Mouse (Mus musculus) kidney, adult 11 months (tissue): Measurements from ENCODE around the gene Psap.
"Not testable (repeated sequence)": the region's sequence is repeated elsewhere in the genome, so short reads cannot be mapped to it uniquely, and the experiment has no call there.

Source experiments
- DNase-seq: peaks from one replicate; pipeline ENCODE4 v3.0.0; 2022

Psap gene

GRCm38 (mm10) chr10:60277207-60278005 lies at the start of gene Psap:
TSS of gene Psap (plus strand) at chr10:60277627.
- DNase-seq: peak; percentile 91

- no peak for DNase-seq
Measured at GRCm38 (mm10) chr10:60227666-60228065, 49.8 kb upstream of the Psap start.

GRCm38 (mm10) chr10:60229113-60229512 lies 48.3 kb upstream of the Psap start:
- DNase-seq: no peak

DNA sequence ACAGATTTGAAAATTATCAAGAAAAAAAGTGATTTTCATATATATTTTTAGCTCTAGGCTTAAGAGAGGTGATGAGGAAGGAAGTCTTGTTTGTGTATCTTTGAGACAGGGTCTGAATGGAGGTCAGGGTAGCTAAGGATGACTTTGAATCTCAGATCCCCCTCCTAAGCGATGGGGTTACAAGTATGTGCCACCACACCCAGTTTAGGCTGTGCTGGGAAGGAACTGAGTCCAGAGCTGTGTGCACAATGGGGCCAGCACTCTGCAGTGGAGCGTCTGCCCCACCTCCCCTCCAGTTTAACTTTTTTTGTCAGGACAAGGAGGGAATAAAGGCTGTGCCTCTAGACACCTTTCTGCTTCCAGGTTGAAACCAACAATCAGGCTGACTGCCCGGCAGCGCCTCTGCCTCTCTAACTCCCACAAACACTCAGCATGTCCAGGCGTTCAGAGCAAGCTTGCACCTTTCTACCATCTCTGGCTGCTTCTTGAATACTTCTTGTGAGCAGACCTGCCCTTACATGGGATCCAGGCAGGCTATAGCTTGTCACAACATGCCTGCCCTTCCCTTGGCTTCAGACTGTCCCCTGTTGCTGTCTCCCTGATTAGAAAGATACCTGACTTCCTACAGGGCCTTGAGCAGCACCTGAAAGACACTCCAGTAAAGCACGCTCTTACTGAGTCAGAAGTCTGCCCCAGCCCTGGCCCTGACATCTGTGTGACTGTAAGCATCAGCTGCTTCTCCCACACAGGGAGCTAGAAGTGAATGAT lies 46.9 kb upstream of the Psap start:
- no peak for DNase-seq

GRCm38 (mm10) chr10:60234006-60234405 lies 43.4 kb upstream of the Psap start:
- no peak for DNase-seq

- DNase-seq: not testable (repeated sequence)
Measured at GRCm38 (mm10) chr10:60235876-60236275, 41.6 kb upstream of the Psap start.

GRCm38 (mm10) chr10:60237475-60238154 lies 39.8 kb upstream of the Psap start:
- peak; percentile 60 for DNase-seq

- DNase-seq: no peak
Measured at GRCm38 (mm10) chr10:60240416-60240815, 37.0 kb upstream of the Psap start.

DNA sequence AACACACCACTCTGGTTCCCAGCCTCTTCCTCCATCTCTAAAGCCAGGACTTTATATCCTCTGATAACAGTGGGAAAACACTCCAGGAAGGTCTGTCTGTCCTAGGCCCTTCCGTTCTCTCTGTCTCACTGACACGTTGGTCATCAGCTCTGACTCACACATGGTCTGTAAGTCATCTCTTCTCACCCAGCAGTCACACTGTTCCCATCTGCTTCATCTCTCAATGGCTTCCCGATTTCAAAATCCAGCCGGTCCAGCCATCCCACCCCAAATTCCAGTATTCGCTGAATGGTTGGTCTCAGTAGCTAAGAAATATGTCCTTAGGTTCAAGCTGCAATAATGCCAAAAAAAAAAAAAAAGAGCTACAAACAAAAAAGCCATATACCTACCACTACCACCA lies 33.5 kb upstream of the Psap start:
- DNase-seq: no peak

- peak; percentile 89 for DNase-seq
Measured at GRCm38 (mm10) chr10:60245041-60245440, 32.4 kb upstream of the Psap start.

DNA sequence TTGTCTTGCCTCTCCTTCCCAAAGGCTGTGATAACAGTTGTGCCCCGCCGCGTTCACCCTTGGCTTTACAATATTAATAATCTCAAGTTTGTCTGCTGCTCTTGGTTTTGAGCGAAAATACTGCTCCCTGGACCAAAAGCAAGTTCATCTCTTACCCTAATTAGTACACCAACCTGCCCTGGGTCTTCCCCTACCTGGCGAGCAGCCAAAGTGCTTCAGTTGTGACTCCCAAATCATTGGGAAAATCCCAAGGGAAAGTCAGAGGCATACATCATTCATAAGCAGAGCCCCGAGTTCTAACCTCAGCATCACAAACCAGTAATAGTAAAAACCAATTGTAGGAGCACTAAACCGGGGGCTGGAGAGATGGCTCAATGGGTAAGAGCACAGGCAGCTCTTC lies 31.8 kb upstream of the Psap start:
- DNase-seq: no peak

DNA sequence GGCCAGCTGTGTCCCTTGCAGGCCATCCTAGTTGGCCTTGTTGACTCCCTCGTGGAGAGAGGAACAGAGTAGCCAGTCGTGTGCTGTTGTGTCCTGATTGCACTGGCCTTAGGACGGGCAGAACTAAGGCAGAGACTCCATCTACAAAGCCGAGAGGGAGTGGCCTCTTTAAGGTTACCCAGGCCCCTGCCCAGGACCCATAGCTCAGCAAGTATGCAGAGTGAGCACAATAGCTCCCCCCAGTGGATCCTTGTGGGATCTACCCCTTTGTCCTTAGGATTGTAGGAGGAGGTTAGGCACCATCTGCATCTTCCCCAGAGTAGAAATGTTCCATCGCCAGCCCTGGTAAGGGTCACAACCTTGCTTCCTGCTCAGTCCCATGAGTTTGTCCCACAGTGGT lies 30.9 kb upstream of the Psap start:
- no peak for DNase-seq

DNA sequence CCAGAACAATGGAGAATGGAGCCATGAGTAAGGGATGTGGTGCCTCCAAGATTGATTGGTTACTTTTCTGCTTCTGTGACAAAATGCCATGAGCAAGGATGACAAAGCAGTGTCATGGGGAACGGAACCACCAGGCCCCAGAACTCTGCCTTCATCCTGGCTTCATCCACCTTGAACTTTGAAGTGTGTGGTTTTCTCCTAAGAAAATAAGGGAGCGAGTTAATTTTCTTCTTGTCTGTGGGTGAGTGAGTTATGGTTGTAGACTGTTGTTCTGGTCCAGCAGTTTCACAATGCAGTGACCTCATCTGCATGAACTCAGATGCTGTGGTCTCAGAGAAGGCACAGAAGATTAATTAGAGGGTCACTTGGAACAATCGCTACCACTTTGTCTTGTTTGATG lies 29.1 kb upstream of the Psap start:
- peak; percentile 52 for DNase-seq

- peak; percentile 78 for DNase-seq
Measured at GRCm38 (mm10) chr10:60250426-60250965, 26.9 kb upstream of the Psap start.

DNA sequence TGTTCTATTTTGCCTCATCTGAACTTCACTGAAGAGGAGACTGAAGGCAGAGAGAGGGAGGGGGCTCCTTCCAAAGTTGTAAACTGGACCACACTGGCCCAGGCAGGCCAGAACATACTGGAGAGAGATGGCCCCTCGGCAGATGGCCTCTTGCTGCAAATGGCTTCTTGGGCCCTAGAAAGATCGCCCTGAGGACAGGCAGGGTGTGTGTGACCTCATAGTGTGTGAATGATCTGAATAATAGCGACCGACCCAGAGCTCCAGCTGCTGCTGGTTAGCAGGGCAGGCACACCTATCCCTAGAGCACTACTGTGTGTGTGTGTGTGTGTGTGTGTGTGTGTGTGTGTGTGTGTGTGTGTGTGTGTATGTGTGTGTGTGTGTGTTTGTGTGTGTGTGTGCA lies 25.2 kb upstream of the Psap start:
- DNase-seq: no peak

DNA sequence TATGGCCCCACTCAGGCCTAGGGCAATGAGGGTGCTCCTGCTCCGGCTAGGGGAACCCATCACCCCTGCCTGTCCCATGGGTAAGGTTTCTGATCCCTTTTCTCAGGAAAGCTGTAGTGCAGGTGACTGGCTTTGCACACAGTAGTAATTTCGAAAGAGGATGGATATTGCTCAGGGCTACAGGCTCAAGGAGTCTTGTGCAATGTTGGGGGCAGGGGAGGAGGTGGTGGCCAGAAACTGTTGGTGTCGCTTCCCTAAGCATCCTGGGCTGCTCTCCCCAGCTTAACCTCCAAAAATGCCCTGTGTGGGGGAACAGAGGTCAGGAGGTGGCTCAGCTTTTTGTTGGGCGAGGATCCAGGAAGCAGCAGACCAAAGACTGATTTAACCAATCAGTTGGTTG lies 24.8 kb upstream of the Psap start:
- DNase-seq: no peak

DNA sequence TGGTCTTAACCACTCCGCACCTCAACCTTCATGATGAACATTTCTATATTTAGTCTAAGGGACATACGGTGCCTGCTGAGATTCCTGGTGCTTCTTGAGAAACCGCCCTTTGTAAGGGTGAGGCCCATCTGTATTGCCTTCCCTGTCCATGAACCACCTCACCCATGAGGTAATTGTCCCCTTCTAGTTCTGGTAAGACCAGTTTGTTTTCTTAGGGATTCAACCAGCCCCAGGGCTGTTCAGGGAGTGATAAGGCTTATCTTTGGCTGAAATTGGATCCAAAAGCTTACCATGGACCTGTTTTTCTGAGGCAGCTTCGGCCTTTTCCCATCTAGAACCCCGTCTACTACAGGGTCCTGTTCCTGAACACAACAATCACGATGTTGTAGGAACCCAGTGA lies 21.3 kb upstream of the Psap start:
- DNase-seq: no peak

- no peak for DNase-seq
Measured at GRCm38 (mm10) chr10:60257261-60257825, 20.1 kb upstream of the Psap start.

DNA sequence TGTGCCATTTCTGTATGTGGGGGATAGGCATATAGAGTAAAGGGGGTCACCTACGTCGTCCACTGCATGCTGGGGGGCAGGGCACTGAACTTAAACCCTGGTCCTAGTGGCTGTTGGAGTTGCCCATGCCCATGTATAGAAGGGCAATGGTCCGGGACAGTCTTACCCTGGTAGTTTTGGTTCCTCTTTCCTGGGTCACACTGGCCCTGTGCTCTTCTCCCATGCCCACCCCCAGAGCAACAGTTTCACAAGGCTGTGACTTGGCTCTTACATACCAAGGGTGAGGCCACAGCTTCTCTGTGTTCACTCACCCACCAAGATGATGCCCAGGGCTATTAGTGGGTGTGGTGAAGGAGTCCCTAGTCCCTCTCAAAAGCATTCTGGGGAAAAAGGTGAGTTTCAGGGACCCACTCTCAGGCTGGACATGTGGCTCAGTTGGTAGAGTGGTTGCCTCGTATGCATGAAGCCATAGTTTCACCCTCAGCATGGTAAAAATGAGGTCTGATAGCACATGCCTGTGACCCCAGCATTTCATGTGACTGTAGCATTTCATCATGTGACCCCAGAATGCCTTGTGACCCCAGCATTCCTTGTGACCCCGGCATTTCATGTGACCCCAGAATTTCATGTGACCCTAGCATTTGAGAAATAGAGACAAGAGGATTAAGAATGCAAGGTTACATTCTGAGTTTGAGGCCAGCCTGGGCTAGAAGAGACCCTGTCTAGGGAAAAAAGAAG lies 16.7 kb upstream of the Psap start:
- DNase-seq: no peak

DNA sequence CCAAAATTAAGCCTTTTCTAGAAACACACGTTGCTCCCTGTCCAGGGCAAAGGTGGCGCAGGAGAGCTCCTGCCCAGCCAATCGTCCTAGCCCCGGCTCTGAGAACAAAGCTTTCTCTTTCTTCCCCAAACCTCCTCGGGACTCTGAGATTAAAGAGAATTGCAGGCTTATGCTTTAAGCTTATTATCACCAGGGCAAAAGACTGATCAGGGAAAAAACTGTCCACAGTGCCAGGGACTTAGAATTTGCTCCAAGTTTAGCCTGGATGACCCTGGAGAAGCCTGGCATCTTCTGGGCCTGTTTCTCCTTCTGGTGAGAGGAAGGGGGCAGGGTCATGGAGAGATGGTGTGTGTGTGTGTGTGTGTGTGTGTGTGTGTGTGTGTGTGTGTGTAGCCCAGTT lies 15.9 kb upstream of the Psap start:
- DNase-seq: no peak

GRCm38 (mm10) chr10:60262386-60262785 lies 15.0 kb upstream of the Psap start:
- DNase-seq: peak; percentile 84

GRCm38 (mm10) chr10:60263351-60263750 lies 14.1 kb upstream of the Psap start:
- no peak for DNase-seq
